Mouse (Mus musculus) stomach, postnatal 0 days (tissue): Measurements from ENCODE around the gene Nlk. TPM values are rescaled to one million over a fixed set of nuclear protein-coding genes. Genes with fewer than 3 reads are reported as not detected.

Source experiments
- ATAC-seq: fragments of 200-750 bp; cut with Nextera tagmentation; 2 replicates; pipeline ENCODE4 v1.8.0; 2017; ENCODE audit not compliant: low FRiP score, low TSS enrichment
- DNase-seq: peaks from one replicate; pipeline ENCODE4 v3.0.0-alpha.2; 2016; ENCODE audit warnings: low spot score
- H3K27ac ChIP-seq: fragments of 300-500 bp; sonication (generic); replicated peaks from 2 replicates; pipeline ENCODE4 v1.5.1; 2014; ENCODE audit warnings: mild to moderate bottlenecking, control low read depth
- H3K27me3 ChIP-seq: fragments of 300-500 bp; sonication (generic); 2 replicates; pipeline ENCODE4 v1.6.1; 2014; ENCODE audit warnings: low read length; ENCODE audit not compliant: control insufficient read depth, insufficient read depth
- H3K36me3 ChIP-seq: fragments of 300-500 bp; sonication (generic); 2 replicates; pipeline ENCODE4 v1.6.1; 2014; ENCODE audit warnings: low read length, mixed read lengths; ENCODE audit not compliant: control insufficient read depth, insufficient read depth
- H3K4me1 ChIP-seq: fragments of 300-500 bp; sonication (generic); replicated peaks from 2 replicates; pipeline ENCODE4 v1.6.1; 2014; ENCODE audit warnings: antibody characterized with exemption; ENCODE audit not compliant: control insufficient read depth, insufficient read depth
- H3K4me2 ChIP-seq: fragments of 300-500 bp; sonication (generic); replicated peaks from 2 replicates; pipeline ENCODE4 v1.6.1; 2014; ENCODE audit warnings: low read depth, mild to moderate bottlenecking, control low read depth, moderate library complexity
- H3K4me3 ChIP-seq: fragments of 300-500 bp; sonication (generic); 2 replicates; pipeline ENCODE4 v1.5.1; 2014; ENCODE audit warnings: low read depth, low read length, control low read depth
- H3K9ac ChIP-seq: fragments of 300-500 bp; sonication (generic); 2 replicates; pipeline ENCODE4 v1.6.1; 2014; ENCODE audit warnings: mild to moderate bottlenecking, low read length, control low read depth, mixed read lengths
- H3K9me3 ChIP-seq: fragments of 300-500 bp; sonication (generic); 2 replicates; pipeline ENCODE4 v1.6.1; 2016; ENCODE audit warnings: low read length; ENCODE audit not compliant: control insufficient read depth
- CTCF ChIP-seq: IDR thresholded peaks from 2 replicates; pipeline ENCODE4 v1.5.1; 2016; ENCODE audit warnings: antibody characterized with exemption, low read depth, mild to moderate bottlenecking, moderate library complexity
- EP300 ChIP-seq: optimal IDR thresholded peaks from 2 replicates; pipeline ENCODE3; 2016; ENCODE audit warnings: antibody characterized with exemption
- WGBS: fragments of 180-500 bp; shearing (Covaris S2); extraction: QIAGEN DNeasy Blood & Tissue Kit; methylation state at CpG from one replicate; pipeline ENCODE4 v1.1.7; 2014; 5-methylcytosine and 5-hydroxymethylcytosine counted together
- polyA plus RNA-seq: library from polyadenylated mRNA; unstranded; fragments of >200 nt; fragmentation: Nextera tagmentation; extraction: Ambion mirVana; gene quantifications from 2 replicates; pipeline ENCODE4 v1.2.1, GENCODE M21; 2015

Nlk gene
- polyA plus RNA-seq, 1 experiment from 2014 or later: 9.9 TPM

- Histone ChIP-seq H3K4me1 (no peaks in the 10 kb centered on the region), H3K9ac (no peak overlapping the region), H3K27me3 (no peaks in the 10 kb centered on the region), H3K4me2 (no peak overlapping the region), H3K9me3 (no peaks in the 10 kb centered on the region), H3K27ac (no peak overlapping the region), H3K4me3 (no peak overlapping the region), H3K36me3 (no peaks in the 10 kb centered on the region; the same call in 1 of the 2 replicates)
- TF ChIP-seq EP300 (no peak), CTCF (peak; percentile 91)
- DNase-seq (peak; percentile 70), ATAC-seq (peak; percentile 69)
- WGBS: 6% methylated on average over 4 of the region's 4 CpGs
Measured at GRCm38 (mm10) chr11:78560447-78560846, 136.7 kb downstream of the Nlk start.

- ATAC-seq: no peak
- TF ChIP-seq EP300 (no peak), CTCF (peak; percentile 67)
- H3K27ac ChIP-seq: no peak overlapping the region
Measured at GRCm38 (mm10) chr11:78557241-78557640, 139.9 kb downstream of the Nlk start.

GRCm38 (mm10) chr11:78556070-78556469, 141.1 kb downstream of the Nlk start:
- TF ChIP-seq CTCF (no peak), EP300 (no peak)

More at GRCm38 (mm10) chr11:78557241-78557640, 139.9 kb downstream of the Nlk start:
- peak; percentile 27 for DNase-seq
- Histone ChIP-seq H3K27me3 (no peaks in the 10 kb centered on the region), H3K4me2 (no peak overlapping the region), H3K4me3 (no peak overlapping the region), H3K9ac (no peak overlapping the region; the same call in 1 of the 2 replicates), H3K36me3 (no peaks in the 10 kb centered on the region; the same call in 1 of the 2 replicates), H3K9me3 (no peaks in the 10 kb centered on the region), H3K4me1 (no peaks in the 10 kb centered on the region)
- WGBS: 51% methylated on average over 8 of the region's 8 CpGs

GRCm38 (mm10) chr11:78555623-78556022, 141.6 kb downstream of the Nlk start:
- Histone ChIP-seq H3K4me3 (no peak overlapping the region), H3K36me3 (no peaks in the 10 kb centered on the region; the same call in 1 of the 2 replicates), H3K9me3 (no peaks in the 10 kb centered on the region), H3K9ac (no peak overlapping the region), H3K27me3 (no peaks in the 10 kb centered on the region), H3K4me1 (no peaks in the 10 kb centered on the region), H3K4me2 (no peak overlapping the region), H3K27ac (no peak overlapping the region)
- ATAC-seq: no peak
- 51% methylated on average over 3 of the region's 3 CpGs for WGBS
- peak; percentile 45 for DNase-seq
- TF ChIP-seq CTCF: no peak

More at GRCm38 (mm10) chr11:78556070-78556469, 141.1 kb downstream of the Nlk start:
- no peaks in the 10 kb centered on the region for H3K4me1 ChIP-seq
- H3K4me2 ChIP-seq: no peak overlapping the region
- DNase-seq (no peak), ATAC-seq (no peak)
- no peaks in the 10 kb centered on the region for H3K9me3 ChIP-seq
- no peak overlapping the region for H3K9ac ChIP-seq
- WGBS: 56% methylated on average over 4 of the region's 4 CpGs
- no peaks in the 10 kb centered on the region; the same call in 1 of the 2 replicates for H3K36me3 ChIP-seq
- H3K27ac ChIP-seq: no peak overlapping the region
- H3K4me3 ChIP-seq: no peak overlapping the region
- no peaks in the 10 kb centered on the region for H3K27me3 ChIP-seq

- TF ChIP-seq EP300 (no peak), CTCF (no peak)
- peak overlapping the region; percentile 68 for H3K4me3 ChIP-seq
- no peaks in the 10 kb centered on the region for H3K27me3 ChIP-seq
- 0 out of 2 replicates have a peak overlapping the region, but pooled peaks have one; percentile 1 for H3K27ac ChIP-seq
- H3K9ac ChIP-seq: peak overlapping the region; percentile 45; the same call in 1 of the 2 replicates
- DNase-seq (no peak), ATAC-seq (peak; percentile 30)
- WGBS: 31% methylated on average over 6 of the region's 6 CpGs
- no peaks in the 10 kb centered on the region for H3K36me3 ChIP-seq
- H3K9me3 ChIP-seq: no peaks in the 10 kb centered on the region
- H3K4me1 ChIP-seq: 0 out of 2 replicates have a peak, but pooled peaks cover 2% of the 10 kb centered on the region
- H3K4me2 ChIP-seq: peak overlapping the region; percentile 89
Measured at GRCm38 (mm10) chr11:78551059-78551398, 146.1 kb downstream of the Nlk start.

GRCm38 (mm10) chr11:78550168-78551058, 146.8 kb downstream of the Nlk start, which contains the start of gene Tmem97:
Gene Tmem97 (minus strand): TSS chr11:78550777.
- Histone ChIP-seq H3K4me1 (0 out of 2 replicates have a peak, but pooled peaks cover 2% of the 10 kb centered on the region), H3K27ac (peak within 1 kb of the TSS; percentile 75), H3K27me3 (no peaks in the 10 kb centered on the region), H3K9me3 (no peaks in the 10 kb centered on the region), H3K4me2 (peak within 1 kb of the TSS; percentile 89), H3K4me3 (peak within 1 kb of the TSS; percentile 68), H3K36me3 (no peaks in the 10 kb centered on the region), H3K9ac (peak within 1 kb of the TSS; percentile 65)
- peak; percentile 97 for DNase-seq
- ATAC-seq: peak; percentile 99
- peak; percentile 46 for TF ChIP-seq CTCF
- TF ChIP-seq EP300: no peak
- WGBS: under 1% methylated on average over 60 of the region's 60 CpGs
